In genomic region chr5:131767699-131768264, GRCm38 (mm10) we compare ENCODE assay signal across 16 mouse cellular contexts.
DNase-seq lines count a peak whose midpoint lies in the region; ATAC-seq and TF ChIP-seq lines count a peak whose summit lies in the region.
"Had no signal": no experiment of that assay in that cellular context is flagged by ENCODE, and none has a peak within 500 bp of the region (broad histone marks: within the 10 kb centered on the region; RNA-seq: fewer than 3 reads in every experiment).

No protein-coding gene starts in this region.

- no peak overlapping the region for H3K9ac ChIP-seq in midbrain, postnatal 0 days (replicated peaks; ENCODE audit: low read length, poor library complexity, severe bottlenecking)
- no peak overlapping the region; the same call in 1 of the 2 replicates for H3K9ac ChIP-seq in midbrain, embryonic 14.5 days (replicated peaks; ENCODE audit: low read length)
- H3K9ac ChIP-seq in hindbrain, embryonic 13.5 days: no peak overlapping the region
- H3K9ac ChIP-seq: embryonic facial prominence, embryonic 12.5 days had no signal

- 0 out of 2 replicates have a peak, but pooled peaks cover 10% of the 10 kb centered on the region for H3K4me1 ChIP-seq in midbrain, postnatal 0 days (ENCODE audit: insufficient read depth, low read length)
- peaks cover 35% of the 10 kb centered on the region for H3K4me1 ChIP-seq in midbrain, embryonic 14.5 days (ENCODE audit: control insufficient read depth, insufficient read depth, low read length)
- peaks cover 43% of the 10 kb centered on the region for H3K4me1 ChIP-seq in hindbrain, embryonic 13.5 days (replicated peaks)
- H3K4me1 ChIP-seq: embryonic facial prominence, embryonic 12.5 days had no signal

- 51% methylated on average over 12 of the region's 12 CpGs for WGBS in midbrain, postnatal 0 days
- 48% methylated on average over 12 of the region's 12 CpGs for WGBS in midbrain, embryonic 14.5 days
- 36% methylated on average over 12 of the region's 12 CpGs for WGBS in hindbrain, embryonic 13.5 days

- H3K9me3 ChIP-seq in midbrain, postnatal 0 days (ENCODE audit: low read length): no peaks in the 10 kb centered on the region
- H3K9me3 ChIP-seq in midbrain, embryonic 14.5 days (ENCODE audit: control insufficient read depth, low read length): no peaks in the 10 kb centered on the region
- no peaks in the 10 kb centered on the region for H3K9me3 ChIP-seq in hindbrain, embryonic 13.5 days
- H3K9me3 ChIP-seq: embryonic facial prominence, embryonic 12.5 days had no signal

- peak; percentile 20; the same call in 1 of the 2 replicates for ATAC-seq in frontal cortex, adult (ENCODE audit: low TSS enrichment)
- ATAC-seq in midbrain, postnatal 0 days (ENCODE audit: low FRiP score): no peak
- no peak for ATAC-seq in midbrain, embryonic 14.5 days (ENCODE audit: low FRiP score, low TSS enrichment)
- ATAC-seq in hindbrain, embryonic 13.5 days (ENCODE audit: low FRiP score): no peak

- H3K36me3 ChIP-seq in midbrain, postnatal 0 days (ENCODE audit: insufficient read depth, low read length): no peaks in the 10 kb centered on the region
- H3K36me3 ChIP-seq in midbrain, embryonic 14.5 days (ENCODE audit: control insufficient read depth, insufficient read depth, low read length): no peaks in the 10 kb centered on the region
- no peaks in the 10 kb centered on the region for H3K36me3 ChIP-seq in hindbrain, embryonic 13.5 days
- H3K36me3 ChIP-seq: embryonic facial prominence, embryonic 12.5 days had no signal

- no peaks in the 10 kb centered on the region for H3K27me3 ChIP-seq in midbrain, postnatal 0 days (ENCODE audit: insufficient read depth, low read length)
- no peaks in the 10 kb centered on the region for H3K27me3 ChIP-seq in midbrain, embryonic 14.5 days (ENCODE audit: control insufficient read depth, insufficient read depth, low read length)
- H3K27me3 ChIP-seq in hindbrain, embryonic 13.5 days: 0 out of 2 replicates have a peak, but pooled peaks cover 2% of the 10 kb centered on the region

- no peak overlapping the region for H3K4me3 ChIP-seq in midbrain, postnatal 0 days (ENCODE audit: low read depth, low read length)
- no peak overlapping the region for H3K4me3 ChIP-seq in midbrain, embryonic 14.5 days (replicated peaks; ENCODE audit: low read depth, low read length)
- H3K4me3 ChIP-seq in hindbrain, embryonic 13.5 days: no peak overlapping the region
- H3K4me3 ChIP-seq: embryonic facial prominence, embryonic 12.5 days; megakaryocyte, embryonic 14.5 days had no signal

- no peak overlapping the region for H3K27ac ChIP-seq in midbrain, postnatal 0 days (ENCODE audit: low read depth, low read length)
- H3K27ac ChIP-seq in midbrain, embryonic 14.5 days (replicated peaks; ENCODE audit: low read depth, low read length): no peak overlapping the region
- H3K27ac ChIP-seq in hindbrain, embryonic 13.5 days: peak overlapping the region; percentile 75
- H3K27ac ChIP-seq: embryonic facial prominence, embryonic 12.5 days had no signal

- TF ChIP-seq CTCF in midbrain, postnatal 0 days (IDR thresholded peaks at IDR 0.05): no peak

- no peak for DNase-seq in frontal cortex, postnatal 10 days (ENCODE audit: low spot score in 2 of 2)
- DNase-seq in midbrain, postnatal 0 days (ENCODE audit: low spot score): no peak
- no peak for DNase-seq in midbrain, embryonic 14.5 days
- no peak for DNase-seq in lung, postnatal 4 days
- no peak for DNase-seq in adrenal gland, postnatal 4 days (ENCODE audit: low spot score in 2 of 2)
- DNase-seq: B cell, adult 2 months; cerebellum, adult 11 months; cerebellum, postnatal 25 days; kidney, adult 18-20 months; kidney, postnatal 36 days; thymus, postnatal 4 days had no signal

- H3K4me2 ChIP-seq in midbrain, postnatal 0 days (ENCODE audit: low read depth, low read length, poor library complexity, severe bottlenecking): 0 out of 2 replicates have a peak overlapping the region, but pooled peaks have one; percentile 4
- H3K4me2 ChIP-seq in midbrain, embryonic 14.5 days (ENCODE audit: low read length): no peak overlapping the region
- H3K4me2 ChIP-seq in hindbrain, embryonic 13.5 days: 0 out of 2 replicates have a peak overlapping the region, but pooled peaks have one; percentile 4
- H3K4me2 ChIP-seq: embryonic facial prominence, embryonic 12.5 days; liver, embryonic 11.5 days had no signal
